Mouse (Mus musculus): ENCODE results near the gene Slc12a1.
"Not testable (repeated sequence)": the region's sequence is repeated elsewhere in the genome, so short reads cannot be mapped to it uniquely, and the experiment has no call there.

The Slc12a1 gene

DNA sequence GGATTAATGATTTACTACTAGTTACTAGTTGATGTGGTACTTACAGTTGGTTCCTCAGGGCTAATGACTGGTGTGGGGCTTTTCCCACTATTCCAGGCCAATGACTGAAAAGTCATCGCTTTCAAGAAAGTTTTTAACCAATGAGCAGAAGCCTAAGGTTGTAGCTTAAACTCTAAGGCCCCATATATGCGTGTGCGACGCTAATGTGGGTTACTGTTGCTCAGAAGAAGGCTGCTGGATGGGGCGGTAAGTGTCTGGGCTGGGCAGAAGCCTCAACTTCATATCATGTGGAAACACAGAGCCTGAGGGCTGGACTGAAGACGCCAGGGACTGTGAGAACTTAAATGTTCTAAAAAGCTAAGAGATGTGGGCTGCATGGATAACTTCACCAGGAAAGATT is at the start of gene Slc12a1:
Slc12a1 (plus strand) TSS at position 118 of the 400 bp plus-strand sequence.
- DNase-seq, result no peak

DNA sequence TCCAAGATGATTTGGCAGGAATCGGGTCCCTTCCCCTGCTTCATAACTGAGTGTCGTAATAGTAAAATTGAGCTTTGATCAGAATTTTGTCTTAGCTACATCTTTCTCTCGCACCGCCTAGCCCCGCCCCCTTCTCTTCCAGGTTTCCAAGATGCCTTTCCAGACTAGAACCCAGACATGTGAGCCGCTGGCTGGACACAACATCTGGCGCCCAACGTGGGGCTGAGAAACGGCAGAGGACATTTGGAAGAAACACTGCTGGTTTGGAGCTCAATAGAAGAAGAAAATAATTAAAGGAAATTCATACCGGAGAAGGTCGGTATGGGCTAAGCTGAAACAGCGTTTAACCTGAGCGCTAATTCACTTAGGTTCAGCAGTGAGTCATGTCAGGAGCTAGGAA is 47.8 kb upstream of the Slc12a1 start:
- DNase-seq, result peak; percentile 17

DNA sequence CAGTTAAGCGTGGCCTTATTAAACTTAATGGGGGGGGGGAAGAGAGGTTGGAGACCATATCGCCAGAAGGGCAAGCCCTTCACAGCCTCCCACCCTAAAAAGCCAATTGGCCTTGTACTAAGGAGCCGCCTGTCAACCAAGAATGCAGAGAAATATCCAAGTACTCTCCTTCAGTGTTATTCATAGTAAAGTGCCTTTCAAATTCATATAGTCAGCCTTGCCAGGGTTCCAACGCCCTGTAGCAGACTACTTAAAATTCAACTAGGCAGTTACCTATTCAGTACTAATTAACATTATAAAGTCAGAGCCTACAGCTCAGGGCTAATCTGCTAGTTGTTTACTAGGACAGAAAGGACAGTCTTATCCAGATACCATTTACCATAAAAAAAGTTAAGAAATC is 45.8 kb upstream of the Slc12a1 start:
- not testable (repeated sequence) for DNase-seq

- no peak for DNase-seq
Measured at GRCm38 (mm10) chr2:125119381-125120110, 32.8 kb upstream of the Slc12a1 start.

DNA sequence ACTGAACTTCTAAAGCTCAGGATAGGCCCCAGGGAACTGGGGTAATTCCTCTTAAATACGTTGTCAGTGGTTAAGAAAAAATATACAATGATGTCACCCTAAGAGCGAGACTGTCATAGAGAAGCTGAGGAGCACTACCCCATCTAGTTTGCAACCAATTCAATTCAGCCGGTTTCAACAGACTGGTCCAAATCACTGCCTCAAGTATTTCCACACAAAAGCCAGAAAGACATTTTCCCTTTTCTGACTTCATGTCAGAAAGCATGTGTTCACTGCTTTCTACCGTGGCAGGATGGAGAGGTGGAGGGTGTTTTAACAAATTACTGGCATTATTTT is 30.0 kb upstream of the Slc12a1 start:
- DNase-seq, result no peak

DNA sequence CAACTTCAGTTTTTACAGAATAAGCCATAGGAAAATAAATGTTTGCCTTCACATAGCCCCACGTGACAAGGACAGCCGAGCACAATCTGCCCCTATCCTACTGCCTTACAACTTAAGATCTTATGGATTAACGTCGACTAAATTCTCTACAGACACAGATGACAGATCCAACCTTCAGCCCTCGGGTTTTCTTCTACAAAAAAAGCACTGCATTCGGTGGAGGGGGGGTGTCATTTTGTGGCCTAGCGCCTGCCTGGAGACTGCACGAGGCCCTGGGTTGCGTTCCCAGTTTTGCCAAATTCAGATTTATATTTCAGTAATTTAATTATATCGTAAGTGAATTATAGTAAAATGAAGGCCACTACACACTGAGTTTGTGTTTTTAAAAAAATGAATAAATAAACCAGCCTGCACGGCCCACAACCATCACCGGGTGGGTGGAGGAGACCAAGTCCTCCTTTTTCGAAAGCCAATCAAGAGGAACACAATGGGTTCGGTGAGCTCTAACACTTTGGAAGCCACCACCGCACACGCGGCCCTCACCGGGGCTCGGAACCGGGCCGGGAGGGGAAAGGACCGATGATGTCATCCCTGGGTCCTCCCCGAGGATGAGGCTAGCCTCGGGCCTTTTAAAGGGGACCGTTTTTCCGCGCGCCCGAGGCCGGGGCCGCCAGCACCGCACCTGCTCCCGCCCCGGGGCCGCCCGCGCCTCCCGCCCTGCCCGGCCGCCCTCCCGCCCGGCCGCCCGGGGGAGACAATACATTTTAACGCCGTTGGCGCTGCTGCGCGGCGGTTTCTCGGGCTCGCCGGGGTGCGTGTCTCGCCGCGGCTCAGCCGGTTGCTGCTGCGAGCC is 29.5 kb upstream of the Slc12a1 start:
- DNase-seq, result peak; percentile 66

DNA sequence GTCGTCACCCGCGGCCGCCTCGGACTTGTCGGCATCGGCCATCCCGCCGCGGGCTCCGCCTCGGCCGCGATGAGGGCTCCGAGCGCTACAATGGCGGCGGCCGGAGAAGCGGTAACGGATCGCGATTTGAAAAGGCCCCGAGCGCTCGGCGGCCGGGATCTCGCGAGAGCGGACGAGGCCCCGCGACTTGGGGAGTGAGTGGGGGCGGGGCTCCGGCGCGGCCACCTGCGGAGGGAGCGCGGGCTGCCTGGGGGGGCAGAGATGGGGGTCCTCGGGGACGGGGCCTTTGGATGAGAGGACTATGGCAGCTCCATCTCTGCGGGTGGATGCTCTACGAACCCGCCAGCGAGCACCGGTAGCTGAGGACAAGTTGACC is 28.8 kb upstream of the Slc12a1 start, which contains the start of gene Myef2:
Myef2 (minus strand) TSS at position 185 of the 376 bp plus-strand sequence.
- DNase-seq, result peak; percentile 95

DNA sequence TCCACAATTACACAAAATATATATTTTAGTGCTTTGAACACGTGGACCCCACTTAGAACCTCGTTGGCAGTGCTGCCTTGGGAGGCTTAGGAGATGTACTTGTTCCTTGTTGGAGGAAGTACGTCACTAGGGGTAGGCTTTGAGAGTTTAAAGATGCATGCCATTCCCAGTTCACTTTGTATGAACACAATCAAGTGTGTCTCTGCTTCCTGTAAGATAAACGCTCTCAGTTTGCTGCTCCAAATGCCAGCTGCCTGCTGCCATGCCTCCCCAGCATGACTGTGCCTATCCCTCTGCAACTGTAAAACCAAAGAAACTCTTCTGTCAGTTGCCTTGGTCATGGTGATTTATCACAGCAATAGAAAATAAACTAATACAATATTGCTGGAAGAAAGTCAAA is 26.5 kb upstream of the Slc12a1 start:
- no peak for DNase-seq

DNA sequence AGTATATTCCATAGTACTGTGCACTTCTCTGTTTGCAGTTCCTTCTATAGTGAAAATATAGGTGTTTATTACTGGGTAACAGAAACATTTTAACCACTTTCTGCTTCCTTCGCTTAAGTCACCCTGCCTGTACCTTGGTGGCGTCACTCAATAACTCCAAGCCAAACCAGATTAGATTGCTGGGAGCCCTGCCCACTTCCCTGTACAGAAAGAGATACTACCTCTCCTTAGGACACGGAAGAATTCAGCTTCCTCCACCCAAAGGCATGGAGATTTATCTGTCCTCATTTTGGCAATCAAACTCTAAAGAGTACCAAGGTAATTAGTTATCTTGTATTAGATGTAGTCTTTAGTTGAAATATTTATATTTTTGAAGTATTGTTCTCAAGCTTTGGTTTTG is 25.5 kb upstream of the Slc12a1 start:
- no peak for DNase-seq

- DNase-seq, result no peak
Measured at GRCm38 (mm10) chr2:125134113-125134512, 18.2 kb upstream of the Slc12a1 start.

GRCm38 (mm10) chr2:125135903-125136811 is 16.1 kb upstream of the Slc12a1 start, which contains the start of gene Ctxn2:
TSS of gene Ctxn2 (plus strand) at chr2:125136692.
- peak; percentile 96 for DNase-seq

DNA sequence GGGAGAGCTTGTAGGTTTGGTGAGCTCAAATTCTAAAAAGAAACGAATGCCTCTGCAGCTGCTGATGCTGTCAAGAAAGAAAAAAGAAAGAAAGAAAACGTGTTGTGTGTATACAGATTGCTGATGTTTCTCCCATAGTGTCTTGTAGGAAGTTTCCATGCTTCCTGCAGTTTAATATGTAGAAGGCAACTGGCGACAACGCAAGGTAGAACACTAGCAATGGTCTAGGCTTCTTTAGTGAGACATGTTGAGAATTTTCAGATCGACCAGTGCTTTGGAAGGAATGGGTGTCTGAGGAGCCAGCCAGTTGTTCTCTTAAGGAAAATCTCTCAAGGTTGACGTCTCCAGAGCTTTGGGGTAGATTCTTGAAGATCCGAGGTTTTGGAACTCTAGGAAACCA is 15.5 kb upstream of the Slc12a1 start:
- no peak for DNase-seq

DNA sequence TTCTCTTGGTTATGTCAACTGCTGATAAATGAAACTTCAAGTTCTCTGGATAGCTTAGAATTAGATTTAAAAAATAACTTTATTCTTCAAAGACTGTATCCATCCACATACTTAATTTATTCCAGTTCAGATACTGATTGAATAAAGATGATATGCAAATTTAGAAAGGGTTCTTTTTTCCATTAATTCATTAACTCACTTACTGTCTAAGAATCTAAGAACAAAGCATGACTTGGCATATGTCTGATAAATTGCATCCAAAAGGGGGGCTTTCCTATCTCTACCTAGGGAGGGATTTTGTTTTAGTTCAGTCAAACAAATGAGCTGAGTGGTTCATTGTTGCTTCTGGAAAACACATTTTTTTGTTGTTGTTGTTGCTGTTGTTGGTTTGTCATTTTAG is 10.0 kb upstream of the Slc12a1 start:
- DNase-seq, result no peak

DNA sequence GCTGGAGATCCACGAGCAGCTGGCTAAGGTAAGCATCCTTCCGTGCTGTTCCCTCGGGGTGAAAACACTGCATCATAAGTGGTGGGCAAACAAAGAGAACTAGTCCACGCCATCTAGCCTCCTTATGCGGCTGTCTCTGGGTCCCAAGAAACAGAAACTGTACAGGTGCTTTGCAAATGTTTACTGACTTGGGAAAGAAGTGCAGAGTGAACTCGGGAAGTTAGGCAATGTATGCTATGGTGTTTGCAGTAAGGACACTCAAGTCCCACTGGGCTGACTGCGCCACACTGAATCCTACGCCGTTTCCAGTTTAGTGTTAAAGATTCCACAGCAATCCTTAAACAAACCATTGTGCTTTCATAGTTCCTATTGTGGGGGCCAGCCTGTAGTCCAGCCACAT is 2.0 kb downstream of the Slc12a1 start:
- no peak for DNase-seq

DNA sequence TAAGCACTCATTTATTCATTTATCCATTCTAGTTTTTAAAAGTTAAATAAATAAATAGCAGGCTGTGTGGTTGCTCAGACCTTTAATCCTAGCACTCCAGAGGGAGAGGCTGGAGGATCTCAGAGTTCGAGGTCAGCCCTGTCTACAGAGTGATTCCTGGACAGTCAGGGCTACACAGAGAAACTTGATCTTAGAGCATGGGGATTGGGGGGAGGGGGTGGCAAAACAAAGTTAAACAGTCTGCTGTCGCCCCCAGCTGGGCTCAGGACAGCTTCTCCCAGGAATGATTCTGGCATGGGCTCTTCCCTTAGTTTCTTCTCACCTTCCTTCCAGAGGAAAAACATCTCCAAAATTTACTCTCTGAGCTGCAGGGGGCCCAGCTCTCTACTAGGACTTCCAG is 3.2 kb downstream of the Slc12a1 start:
- no peak for DNase-seq

- no peak for DNase-seq
Measured at GRCm38 (mm10) chr2:125162012-125162470, 9.7 kb downstream of the Slc12a1 start.

- DNase-seq, result no peak
Measured at GRCm38 (mm10) chr2:125178225-125178798, 26.0 kb downstream of the Slc12a1 start.

DNA sequence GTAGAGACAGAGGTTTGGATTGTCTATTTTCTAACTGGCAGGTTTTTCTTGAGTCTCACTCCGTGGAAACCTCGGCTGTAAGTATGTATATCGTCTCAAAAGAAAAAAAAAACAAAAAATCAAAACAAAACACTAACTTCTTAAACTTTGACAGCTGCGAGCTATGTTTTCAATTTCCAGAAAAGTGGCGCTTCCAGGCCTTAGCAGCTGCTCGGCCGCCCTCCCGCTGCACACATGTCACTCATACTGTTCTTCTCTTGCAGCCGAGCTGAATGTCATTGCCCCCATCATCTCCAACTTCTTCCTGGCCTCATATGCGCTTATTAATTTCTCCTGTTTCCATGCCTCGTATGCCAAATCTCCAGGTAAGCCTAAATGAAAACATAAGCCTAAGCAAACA is 35.6 kb downstream of the Slc12a1 start:
- no peak for DNase-seq

DNA sequence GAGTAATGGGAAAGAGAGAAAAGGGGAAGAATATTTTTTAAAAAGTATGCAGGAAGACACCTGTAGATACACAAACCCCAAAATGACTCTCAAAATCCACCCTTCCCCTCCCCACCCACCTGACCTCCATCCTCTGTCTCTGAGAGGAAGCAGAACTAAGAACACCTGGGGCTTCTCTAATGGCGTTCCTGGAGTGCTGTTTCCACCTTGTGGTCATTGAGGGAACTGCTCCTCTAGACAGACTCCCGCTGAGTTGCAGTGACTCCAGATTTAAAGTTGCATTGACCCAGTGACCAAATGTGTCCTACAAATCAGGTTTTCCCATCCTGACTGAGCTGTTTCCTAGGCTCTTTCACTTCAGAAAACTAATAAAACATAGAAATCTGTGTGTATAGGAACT is 36.9 kb downstream of the Slc12a1 start:
- DNase-seq, result peak; percentile 64

GRCm38 (mm10) chr2:125192905-125193304 is 40.6 kb downstream of the Slc12a1 start:
- no peak for DNase-seq

DNA sequence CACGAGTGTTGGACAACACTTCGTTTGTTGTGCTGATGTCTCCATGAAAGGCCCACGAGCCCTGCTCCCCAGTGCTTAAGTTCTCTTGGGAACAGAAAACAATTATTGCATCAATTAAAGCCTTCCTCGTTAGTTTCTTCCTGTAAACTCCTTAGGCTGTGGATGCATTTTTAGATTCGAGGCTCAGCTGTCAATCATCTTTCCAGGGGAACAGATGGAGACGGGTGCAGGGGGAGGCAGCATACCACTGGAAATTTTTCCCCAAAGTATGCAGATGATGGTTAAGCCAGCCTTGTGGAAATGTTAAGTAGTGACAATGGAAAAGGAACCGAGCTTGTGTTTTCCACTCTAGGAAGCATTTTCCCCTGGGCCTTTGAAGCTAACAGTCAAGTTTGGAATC is 44.5 kb downstream of the Slc12a1 start:
- DNase-seq, result no peak

- no peak for DNase-seq
Measured at GRCm38 (mm10) chr2:125208894-125209596, 56.7 kb downstream of the Slc12a1 start.
